Mouse (Mus musculus) urinary bladder, postnatal 10 days (tissue): ENCODE results near the gene Phc1.
A peak's percentile ranks its signal among the peaks of the same experiment; 100 is the strongest.

Source experiments
- DNase-seq: peaks from one replicate; pipeline ENCODE4 v3.0.0; 2022; ENCODE audit warnings: low spot score

Phc1 gene

DNA sequence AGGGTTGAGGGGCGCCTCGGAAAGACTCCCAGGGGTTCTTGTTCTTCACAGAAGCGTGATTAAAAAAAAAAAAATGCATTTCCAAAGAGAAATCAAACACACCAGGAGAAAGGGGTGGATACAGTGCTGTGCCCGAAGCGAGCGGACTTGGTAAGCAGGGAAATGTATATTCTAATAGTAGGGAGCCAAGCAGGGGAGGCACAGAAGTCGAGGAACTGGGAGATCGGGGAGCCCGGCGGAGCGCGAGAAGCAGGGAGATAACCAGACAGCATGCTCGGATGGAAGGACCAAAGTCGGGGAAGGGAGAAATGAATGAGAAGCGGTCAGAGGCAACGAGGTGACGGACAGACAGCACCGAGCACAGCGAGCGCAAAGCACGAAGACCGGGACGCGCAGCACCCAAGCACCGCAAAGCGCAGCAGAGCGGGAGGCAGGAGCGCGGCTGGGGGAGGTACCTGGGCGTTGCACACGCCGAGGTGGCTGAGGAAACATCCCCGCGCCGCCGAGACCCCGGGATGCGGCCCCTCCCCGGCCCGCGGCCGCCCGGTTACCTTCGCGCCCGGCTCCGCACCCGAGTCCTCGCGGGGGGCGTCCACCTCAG, 1.2 kb downstream of the Phc1 start:
- peak; percentile 22 for DNase-seq

DNA sequence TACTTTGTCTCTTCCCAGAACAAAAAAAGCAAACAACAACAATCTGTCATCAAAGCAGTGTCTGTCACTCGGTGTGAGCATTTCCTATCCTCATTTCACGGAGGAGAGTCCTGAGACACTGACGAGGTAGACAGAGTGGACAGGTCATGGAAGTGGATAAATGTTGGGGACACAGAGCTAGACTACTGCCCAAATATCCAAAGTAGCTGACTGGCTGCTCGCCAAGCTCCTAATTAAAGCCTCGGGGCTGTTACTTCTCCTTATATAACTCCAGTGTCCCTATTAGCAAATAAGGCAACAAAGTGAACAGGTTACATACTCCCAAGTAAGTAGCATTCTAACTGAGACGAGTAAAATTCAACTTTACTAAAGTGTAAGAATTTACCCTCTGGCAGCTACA, 2.8 kb downstream of the Phc1 start:
- no peak for DNase-seq

DNA sequence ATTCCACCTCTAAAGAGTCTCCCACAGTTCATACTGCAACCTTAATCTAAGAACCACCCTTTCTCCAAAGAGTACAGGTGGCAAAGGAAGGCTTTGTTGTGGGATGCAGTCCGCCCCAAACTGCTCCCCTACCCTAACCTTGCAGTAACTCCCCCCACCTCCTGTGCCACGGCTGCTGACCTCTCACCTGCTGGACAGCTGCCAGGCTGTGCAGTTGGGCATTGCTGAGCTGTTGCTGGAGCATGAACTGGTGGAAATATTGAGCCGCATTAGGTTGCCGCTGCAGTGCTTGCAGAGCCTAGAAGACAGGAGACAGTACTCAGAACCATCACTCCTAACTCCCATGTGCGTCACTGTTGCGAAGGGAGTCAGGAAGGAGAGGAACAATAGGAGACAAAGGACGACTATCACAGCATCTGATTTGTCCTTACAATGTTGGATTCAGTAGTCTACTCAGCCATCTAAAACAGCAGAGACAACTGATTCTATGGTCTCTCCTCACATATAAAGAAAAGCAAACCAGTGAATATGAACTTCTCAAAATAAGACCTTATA, 5.5 kb downstream of the Phc1 start:
- no peak for DNase-seq

DNA sequence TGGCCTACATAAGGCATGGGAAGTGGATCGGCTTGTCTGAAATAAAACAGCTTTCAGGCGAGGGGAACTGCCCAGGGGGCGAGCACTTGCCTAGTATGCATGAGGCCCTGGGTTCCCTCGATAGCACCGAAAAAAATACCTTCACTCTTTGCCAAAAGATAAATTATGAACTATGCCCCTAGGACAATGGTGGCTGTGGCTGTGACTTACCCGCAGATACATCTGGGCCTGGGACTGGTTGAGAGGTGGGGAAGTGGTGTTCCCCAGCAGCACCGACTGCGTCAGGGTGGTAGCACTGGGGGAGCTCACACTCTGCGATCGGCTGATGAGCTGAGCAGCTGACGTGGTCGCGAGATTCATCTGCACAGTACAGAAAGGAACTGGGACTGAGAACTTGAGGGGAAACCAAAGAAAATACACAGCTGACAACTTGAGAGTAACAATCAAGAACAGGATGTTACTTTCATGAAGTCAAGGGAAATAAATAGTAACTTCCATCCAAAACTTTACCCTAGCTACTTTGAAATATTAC, 7.2 kb downstream of the Phc1 start:
- DNase-seq = no peak

DNA sequence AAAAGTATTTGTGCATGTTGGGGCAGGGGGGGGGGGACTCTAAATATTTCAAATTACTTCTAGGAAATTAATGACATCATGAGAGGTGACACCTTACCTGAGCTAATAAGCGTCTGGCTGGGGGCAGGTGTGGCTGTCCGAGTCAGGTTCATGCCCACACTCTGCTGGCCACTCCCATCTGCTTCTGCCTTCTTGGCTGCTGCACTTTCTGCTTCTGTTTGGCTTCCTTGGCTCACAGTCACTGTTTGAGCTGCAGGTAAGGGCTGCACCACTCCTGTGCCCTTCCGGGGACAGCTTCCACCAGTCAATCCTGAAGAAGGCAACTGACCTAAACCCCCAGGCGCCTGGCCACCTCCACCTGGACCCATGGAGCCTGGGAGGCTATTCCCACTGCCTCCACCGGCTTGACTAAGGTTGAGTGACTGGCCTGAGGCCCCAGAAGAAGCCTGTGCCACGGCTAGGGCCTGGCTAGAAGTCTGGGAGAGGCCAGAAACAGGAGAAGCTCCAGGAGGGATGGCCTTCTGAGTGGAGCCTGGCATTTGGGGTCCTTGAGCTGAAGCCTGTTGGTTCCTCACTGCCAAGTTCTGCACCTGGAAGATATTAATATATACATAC, 14.9 kb downstream of the Phc1 start:
- no peak for DNase-seq

DNA sequence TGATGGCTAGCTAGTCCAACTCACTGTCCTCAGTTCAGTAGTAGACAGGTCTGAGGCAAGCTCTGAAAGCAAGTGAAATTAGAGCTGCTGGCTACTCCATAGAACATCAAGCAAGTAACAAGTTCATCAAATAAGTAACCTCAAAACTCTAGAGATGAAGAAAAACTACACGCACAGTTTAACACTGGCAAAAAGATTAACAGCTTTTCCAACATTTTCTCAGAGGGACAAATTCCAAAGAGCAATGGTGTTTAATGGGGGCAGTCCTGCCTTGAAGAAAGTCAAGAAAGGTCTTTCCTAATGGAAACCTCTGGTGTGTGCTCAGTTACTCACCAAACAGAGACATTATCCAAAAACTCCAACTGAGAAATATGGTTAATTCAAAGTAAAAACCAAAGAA, 21.6 kb downstream of the Phc1 start:
- no peak for DNase-seq

DNA sequence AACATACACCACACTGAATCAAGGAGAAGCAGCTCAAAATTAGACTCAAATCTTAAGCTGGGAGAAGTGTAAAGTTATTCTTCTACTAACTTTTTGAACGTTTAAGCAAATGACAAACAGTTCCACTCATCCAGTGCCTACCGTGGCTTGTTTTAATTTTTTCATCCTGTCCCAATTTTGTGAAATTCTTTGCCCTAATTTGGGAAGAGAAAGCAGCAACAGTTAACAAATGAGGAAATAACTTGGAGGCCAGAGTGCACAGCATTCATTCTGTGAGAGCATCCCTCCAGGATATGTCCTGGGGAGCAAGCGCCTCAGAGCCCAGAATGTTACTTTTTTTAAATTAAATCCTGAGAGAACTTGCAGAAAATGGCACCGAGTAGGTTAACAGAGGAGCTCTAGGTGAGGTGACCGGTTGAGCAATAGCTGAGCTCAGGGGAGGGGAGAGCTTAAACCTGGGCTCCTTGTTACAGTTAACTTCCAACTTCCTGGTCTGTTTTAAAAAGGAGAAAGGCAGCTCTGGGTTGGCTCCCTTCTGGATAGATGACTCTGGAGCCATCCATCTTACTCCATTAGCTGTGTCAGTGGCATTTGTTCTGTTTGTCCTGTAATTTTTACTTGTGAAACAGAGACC, 30.1 kb downstream of the Phc1 start:
- no peak for DNase-seq

DNA sequence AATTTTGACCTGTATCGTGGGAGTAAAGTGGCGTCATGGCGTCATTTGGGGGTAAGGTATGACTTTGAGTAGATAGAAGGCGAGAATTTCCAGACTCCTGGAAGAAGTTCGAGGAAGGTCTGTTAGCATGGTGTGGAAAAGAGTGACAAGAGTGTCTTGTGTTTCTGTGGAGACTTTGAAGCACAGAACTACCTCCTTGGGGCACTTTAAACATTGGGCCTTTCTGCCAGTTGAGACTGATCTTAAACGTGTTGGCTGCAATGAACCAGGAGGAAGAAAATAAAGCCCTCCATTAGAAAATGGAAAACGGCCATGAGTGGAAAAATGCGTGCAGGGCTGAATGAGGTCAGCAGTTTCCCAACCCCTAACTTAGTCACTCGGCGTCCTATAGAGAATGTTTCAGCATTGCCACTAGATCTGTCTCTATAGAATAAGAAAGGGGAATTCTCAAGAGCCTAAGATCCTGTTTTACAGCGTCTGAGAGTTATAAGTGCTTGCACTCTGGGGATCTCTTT, 30.9 kb downstream of the Phc1 start:
- no peak for DNase-seq

DNA sequence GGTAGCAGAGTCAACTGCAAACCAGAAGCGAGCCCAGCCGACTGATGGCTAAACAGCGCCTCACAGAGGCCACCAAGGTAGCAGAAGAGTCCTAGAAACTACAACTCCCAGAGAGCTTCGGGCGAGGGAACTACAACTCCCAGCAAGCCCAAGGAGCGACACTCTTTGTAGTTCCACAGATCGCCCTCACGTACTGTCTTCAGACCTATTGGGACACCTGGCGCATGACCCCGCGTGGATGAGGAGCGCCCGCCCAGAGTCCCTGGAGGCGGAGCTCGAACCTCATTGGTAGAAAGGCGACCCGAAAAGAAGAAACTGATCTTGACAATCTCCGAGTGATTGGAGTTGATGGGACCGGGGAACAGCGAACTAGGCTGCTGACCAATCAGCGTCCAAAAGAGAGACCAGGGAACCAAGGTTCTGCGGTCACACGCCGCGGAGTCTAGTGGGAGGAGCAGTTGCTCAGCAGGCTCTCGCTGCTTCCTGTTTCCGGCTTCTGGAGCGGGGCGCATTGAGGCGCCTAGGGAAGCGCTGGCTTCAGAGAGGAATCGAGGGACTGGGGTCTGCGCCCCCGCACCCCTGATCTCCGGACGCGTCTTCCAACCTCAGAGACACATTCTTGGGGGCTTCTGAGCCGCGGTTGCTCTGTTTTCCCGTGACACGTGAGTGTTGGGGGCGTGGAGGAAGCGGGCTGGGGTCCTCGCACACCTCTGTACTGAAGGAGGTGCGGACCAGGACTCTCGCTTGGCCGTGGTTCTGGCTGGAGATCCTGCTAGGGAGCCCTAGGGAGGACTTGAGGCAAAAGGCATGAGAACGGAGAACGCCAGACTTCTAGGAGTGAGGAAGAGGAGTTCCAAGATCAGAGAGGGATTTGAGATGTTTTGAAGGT, 31.6 kb downstream of the Phc1 start, which contains the start of gene M6pr:
Gene M6pr, plus strand, starts transcription at position 216 of the 889 bp plus-strand sequence.
- peak; percentile 73 for DNase-seq

DNA sequence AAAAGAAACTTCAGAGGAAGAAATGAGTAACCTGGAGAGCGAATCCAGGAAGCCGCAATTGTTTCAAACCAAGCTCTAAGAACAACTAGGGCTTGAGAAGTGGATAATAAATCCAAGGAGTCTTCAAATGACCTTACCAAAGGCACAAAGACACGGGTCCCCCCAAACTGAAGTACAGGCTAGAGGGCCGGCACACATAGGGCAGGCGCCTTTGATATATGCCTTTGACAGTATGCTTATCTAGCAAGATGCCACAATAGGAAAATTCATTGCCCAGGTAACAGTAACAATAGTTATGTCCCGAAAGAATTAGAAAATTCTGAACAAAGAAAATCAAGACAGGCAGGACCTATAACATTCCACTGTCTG, 32.2 kb downstream of the Phc1 start:
- DNase-seq = no peak

DNA sequence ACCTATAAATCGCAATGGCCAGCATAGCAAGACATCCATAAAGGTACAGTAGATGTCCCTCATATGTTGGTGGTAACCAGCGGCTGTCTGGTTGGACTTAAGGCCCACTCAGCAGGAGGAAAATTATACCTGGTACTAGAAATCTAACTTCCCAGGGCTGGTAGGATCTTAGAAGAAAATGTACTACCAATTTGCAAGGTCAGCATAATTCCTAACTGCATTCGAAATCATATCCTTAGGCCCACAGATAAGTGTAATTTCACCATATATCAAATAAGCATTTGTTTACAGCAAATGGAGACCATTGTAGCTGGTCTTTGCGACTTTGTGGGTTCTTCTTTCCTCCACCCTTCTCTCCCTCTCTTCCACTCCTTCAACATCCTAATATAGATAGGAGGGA, 33.7 kb downstream of the Phc1 start:
- no peak for DNase-seq

DNA sequence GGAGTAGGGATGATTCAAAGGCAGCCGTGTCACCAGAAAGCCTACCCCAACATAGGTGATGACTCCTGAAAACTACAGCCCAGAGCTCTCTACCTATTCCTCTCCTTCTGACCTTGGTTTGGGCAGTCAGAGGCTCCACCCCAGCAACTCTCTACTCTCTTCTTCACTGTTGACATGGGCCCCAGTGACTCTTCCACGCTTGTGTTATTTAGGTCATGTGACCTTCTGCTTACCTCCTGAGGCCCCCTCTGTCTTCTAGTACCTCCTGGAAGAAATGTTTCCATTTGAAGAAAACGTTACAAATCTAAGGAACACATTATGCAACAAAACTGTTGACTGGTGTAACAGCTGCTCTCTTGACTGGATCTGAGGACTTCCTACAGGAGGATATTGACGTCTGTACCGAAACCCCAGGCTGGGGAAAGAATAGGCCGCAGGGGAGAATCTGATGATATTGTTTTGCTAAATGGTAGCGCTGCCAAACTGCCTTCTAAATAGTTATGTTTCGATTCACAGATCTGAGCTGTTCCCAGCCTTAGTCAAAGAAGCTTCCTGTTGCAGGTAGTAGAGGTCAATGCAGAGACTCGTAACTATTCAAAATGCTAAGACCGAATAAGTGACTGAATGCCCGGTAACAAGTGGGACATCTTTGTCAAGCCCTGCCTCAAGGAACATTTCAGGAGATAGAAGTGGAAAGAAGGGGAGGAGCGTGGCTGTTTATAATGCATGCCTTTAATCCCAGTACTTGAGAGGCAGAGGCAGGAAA, 35.4 kb downstream of the Phc1 start:
- DNase-seq = no peak

DNA sequence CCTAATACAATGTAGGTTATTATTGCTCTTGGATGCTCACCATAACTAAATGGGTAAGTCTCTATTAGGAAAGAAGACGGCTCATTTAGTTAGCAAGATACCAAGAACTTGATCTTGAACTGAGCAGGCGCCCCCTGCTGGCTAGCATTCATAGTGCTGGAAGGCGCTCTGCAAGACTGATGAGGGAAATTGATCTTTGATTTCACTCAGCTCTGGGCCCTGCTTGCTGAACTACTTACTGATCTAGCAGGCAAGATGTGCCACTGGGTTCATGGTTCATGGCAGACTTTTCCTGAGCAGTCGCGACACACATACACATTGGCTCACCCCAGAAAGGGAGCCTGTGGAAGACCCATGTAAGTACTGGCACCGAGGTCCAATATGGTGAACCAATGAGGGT, 36.0 kb downstream of the Phc1 start:
- peak; percentile 52 for DNase-seq

DNA sequence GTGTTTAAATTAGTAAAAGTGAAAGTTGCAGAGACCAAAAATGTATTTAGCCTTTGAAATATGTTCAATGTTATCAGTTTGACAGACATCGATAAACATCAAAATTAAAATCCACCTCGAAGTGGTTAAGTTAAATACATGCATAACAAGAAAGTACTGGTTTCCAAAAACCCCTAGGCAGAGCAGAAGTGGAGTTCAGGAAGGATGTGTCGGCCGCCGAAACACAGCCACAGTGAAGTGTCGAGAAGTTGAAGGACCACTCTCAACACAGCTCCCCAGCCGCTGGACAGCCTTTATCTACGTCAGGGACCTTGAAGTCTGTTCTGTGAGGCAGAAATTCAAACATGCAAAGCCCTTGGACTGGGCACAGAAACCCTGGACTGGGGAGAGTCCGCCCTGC, 36.8 kb downstream of the Phc1 start:
- no peak for DNase-seq

DNA sequence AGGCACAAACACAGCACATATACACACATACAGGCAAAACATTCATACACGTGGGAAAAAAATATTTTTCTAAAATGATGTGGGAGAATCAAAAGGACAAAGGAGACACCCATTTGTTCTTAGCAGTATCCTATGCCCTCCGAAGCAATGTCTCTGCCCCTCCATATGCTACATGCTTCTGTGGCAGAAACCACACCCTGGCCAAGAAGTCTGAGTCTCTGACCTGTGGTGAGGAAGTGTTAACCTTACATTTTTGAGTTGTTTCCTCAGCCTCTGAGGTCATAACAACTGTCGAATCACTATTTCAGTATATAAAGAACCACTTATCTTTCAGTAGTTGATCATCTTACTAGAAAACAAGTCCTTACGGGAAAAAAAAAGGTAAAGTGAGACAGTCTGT, 37.7 kb downstream of the Phc1 start:
- no peak for DNase-seq

DNA sequence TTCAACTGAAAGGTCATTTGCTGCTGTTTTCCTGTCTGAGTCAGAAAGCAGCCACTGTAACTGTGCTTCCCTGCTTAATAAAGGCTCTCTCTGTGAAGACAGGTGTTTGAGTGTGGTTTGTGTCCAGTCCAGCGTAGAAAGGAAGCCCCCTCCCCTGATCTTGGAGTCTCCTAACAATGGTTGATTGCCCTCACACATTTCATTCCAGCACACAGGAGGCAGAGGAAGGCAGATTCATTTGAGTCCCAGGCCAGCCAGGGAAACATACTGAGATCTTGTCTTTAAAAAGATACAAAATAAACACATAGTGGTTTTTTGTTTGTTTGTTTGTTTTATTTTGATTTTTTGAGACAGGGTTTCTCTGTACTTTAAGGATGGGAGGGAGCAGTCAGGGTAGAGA, 38.2 kb downstream of the Phc1 start:
- DNase-seq = no peak

DNA sequence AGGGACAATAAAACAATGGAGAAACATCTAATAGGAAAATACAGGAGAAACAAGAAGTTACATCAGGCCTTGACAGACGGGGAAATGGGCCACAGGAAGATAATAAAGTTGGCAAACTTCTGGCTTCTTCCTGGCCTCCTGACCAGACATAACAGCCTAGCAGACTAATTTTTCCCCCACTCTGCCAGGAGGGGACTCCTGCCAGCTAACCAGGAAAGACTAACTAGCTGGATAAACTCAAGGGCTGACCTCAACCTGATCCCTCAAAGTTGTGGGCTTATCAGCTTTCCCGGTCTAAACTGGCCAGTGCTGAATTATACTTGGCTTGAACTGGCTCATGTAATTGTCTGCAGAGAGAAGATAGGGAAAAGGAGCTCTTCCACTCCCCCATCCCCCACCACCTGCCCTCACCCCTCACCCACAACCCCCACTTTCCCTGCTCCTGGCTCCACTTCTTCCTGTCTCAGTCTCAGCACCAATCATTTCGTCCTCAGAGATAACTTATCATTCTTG, 40.7 kb downstream of the Phc1 start:
- no peak for DNase-seq

DNA sequence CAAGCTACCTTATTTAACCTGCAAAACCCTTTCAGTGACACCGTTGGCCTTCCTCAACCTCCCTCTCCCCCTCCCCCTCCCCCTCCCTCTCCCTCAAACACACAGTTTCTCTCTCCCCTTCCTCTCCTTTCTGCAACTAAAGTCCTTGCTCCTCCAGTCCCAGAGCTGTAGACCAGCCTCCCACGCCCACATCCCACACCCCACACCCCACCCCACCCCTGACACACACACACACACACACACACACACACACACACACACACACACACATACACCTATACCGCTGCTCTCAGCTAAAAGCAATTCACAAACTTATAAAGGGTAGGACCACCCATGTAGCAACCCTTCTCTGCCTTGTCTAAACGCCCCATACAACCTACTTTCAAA, 42.1 kb downstream of the Phc1 start:
- DNase-seq = no peak

DNA sequence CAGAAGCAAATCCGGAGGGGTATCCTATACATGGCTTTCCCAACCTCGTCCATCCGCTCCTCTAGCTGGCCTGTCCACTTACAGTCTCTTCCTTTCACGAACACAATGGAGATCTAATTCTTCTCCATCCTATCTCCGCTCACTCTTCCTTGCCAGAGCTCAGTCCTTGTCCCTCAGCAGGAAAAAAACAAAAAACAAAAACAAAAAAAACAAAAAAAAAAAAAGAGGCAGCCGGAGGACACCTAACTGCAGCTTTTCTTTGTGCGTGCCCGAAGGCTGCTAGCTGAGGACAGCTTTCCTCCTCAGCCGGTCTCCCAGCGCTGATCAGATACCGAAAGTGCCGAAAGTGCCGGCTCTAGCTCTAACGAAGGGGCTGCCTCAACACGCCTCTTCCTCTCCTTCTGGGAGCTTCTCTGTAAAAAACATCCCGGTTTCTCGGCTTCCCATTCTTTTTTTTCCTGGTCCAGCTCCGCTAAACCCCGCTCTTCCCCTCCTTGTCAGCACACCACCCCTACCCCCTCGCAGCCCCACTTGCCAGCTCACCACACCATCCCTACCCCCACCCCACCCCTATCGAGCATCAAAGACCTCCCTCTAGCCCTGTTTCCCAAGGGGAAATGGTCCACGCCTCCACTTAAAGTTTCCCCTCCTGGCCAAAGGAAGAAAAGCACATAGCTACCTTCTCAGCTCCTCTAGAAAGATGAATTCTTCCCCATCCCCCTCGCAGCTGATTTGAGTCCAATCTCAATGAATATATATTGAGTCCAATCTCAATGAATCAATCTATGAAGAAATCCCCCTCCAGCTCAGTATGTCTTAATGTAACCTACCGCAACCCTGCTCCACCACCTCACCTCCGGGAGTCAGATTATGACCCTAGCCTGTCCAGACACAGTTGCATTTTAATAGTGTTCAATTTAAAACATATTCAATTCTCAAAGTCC, 42.8 kb downstream of the Phc1 start:
- no peak for DNase-seq

DNA sequence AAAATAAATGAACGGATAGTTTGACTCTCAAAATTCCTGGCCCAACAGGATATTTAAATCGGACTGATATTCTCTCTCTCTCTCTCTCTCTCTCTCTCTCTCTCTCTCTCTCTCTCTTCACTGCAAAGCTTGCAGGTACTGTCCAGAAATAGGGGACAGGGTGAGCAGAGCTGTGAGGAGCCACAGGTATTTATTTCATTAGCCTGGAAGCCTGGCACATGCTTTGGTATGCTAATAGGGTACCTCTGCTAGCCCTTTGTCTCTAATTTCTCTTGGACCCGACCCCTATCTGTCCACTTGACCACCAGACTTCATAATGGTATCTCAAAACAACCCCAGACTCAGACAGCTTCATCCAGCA, 43.5 kb downstream of the Phc1 start:
- no peak for DNase-seq
